Mouse (Mus musculus) c-Kit-positive CD71-positive TER-119-negative erythroid progenitor cells, embryonic 14.5 days (primary cell): ENCODE measurements around the gene Pgap1.

Experiments used
- DNase-seq: peaks from one replicate; pipeline ENCODE4 v3.0.0-alpha.2; 2013; ENCODE audit warnings: low read depth

Pgap1 gene

GRCm38 (mm10) chr1:54557301-54558229 lies at the start of gene Pgap1:
Gene Pgap1, minus strand, starts transcription at chr1:54557684.
- DNase-seq, result no peak

- no peak for DNase-seq
Observed at GRCm38 (mm10) chr1:54606936-54607335, 49.5 kb upstream of the Pgap1 start.

GRCm38 (mm10) chr1:54601692-54602091 lies 44.2 kb upstream of the Pgap1 start:
- no peak for DNase-seq

GRCm38 (mm10) chr1:54600275-54600674 lies 42.8 kb upstream of the Pgap1 start:
- DNase-seq, result no peak

- DNase-seq, result no peak
Observed at GRCm38 (mm10) chr1:54597594-54598217, 40.2 kb upstream of the Pgap1 start.

GRCm38 (mm10) chr1:54596151-54596550 lies 38.7 kb upstream of the Pgap1 start:
- DNase-seq, result no peak

GRCm38 (mm10) chr1:54587076-54587475 lies 29.6 kb upstream of the Pgap1 start:
- no peak for DNase-seq

GRCm38 (mm10) chr1:54585971-54586555 lies 28.6 kb upstream of the Pgap1 start:
- DNase-seq, result no peak

GRCm38 (mm10) chr1:54585278-54585846 lies 27.9 kb upstream of the Pgap1 start:
- DNase-seq, result no peak

- DNase-seq, result no peak
Observed at GRCm38 (mm10) chr1:54584588-54585277, 27.2 kb upstream of the Pgap1 start.

GRCm38 (mm10) chr1:54578358-54579184 lies 21.1 kb upstream of the Pgap1 start:
- DNase-seq, result no peak

GRCm38 (mm10) chr1:54569102-54569501 lies 11.6 kb upstream of the Pgap1 start:
- DNase-seq, result no peak

GRCm38 (mm10) chr1:54563923-54564322 lies 6.4 kb upstream of the Pgap1 start:
- DNase-seq, result no peak

GRCm38 (mm10) chr1:54556586-54557221 lies 780 bp downstream of the Pgap1 start:
- DNase-seq, result no peak

- no peak for DNase-seq
Observed at GRCm38 (mm10) chr1:54555364-54556140, 1.9 kb downstream of the Pgap1 start.

GRCm38 (mm10) chr1:54552621-54553020 lies 4.9 kb downstream of the Pgap1 start:
- no peak for DNase-seq

- no peak for DNase-seq
Observed at GRCm38 (mm10) chr1:54545200-54545599, 12.3 kb downstream of the Pgap1 start.

- no peak for DNase-seq
Observed at GRCm38 (mm10) chr1:54542920-54543319, 14.6 kb downstream of the Pgap1 start.

- DNase-seq, result no peak
Observed at GRCm38 (mm10) chr1:54531170-54531569, 26.3 kb downstream of the Pgap1 start.

GRCm38 (mm10) chr1:54523717-54524116 lies 33.8 kb downstream of the Pgap1 start:
- no peak for DNase-seq
